Mouse (Mus musculus): Measurements from ENCODE around the gene Olfr339. TPM values are rescaled to one million over a fixed set of nuclear protein-coding genes. Genes with fewer than 3 reads are reported as not detected.
"Not testable (repeated sequence)": the region's sequence is repeated elsewhere in the genome, so short reads cannot be mapped to it uniquely, and the experiment has no call there.

Gene Olfr339
- not detected in 2 replicates for total RNA-seq (2012; rRNA removed)
- total RNA-seq (2014; rRNA removed), result not detected in 2 replicates
- not detected in 2 replicates for polyA plus RNA-seq (2012; ENCODE audit: insufficient read length, low read depth)

GRCm38 (mm10) chr2:36418647-36419046 lies at the start of gene Olfr339:
Olfr339 (plus strand) TSS chr2:36418947.
- in situ Hi-C loops (cut with MboI; ENCODE audit: low pct_ligation_motif_present, low pct_unique_long_range_greater_than_20kb, low sequenced_read_pairs), result no loop called here
- TF ChIP-seq USF2 (conservative IDR thresholded peaks at IDR 0.05; ENCODE audit: low read depth, low read length) (no peak), TBP (conservative IDR thresholded peaks at IDR 0.05; ENCODE audit: low read depth, low read length) (no peak), RAD21 (IDR thresholded peaks at IDR 0.05; ENCODE audit: low read depth, low read length) (no peak), PAX5 (IDR thresholded peaks at IDR 0.05; ENCODE audit: low read length) (no peak), NRF1 (IDR thresholded peaks at IDR 0.05; ENCODE audit: low read depth, low read length) (no peak), TCF12 (IDR thresholded peaks at IDR 0.05; ENCODE audit: low read depth, low read length) (no peak), E2F4 (IDR thresholded peaks at IDR 0.05; ENCODE audit: insufficient replicate concordance, low read depth, low read length) (no peak), ZMIZ1 (IDR thresholded peaks at IDR 0.05; ENCODE audit: low read depth, low read length) (no peak), POLR2A (IDR thresholded peaks at IDR 0.05; ENCODE audit: low read depth, low read length) (no peak), RCOR1 (conservative IDR thresholded peaks at IDR 0.05; ENCODE audit: low read depth, low read length) (no peak), CTCF (conservative IDR thresholded peaks at IDR 0.05 in 1 of 2, IDR thresholded peaks at IDR 0.05 in 1 of 2; ENCODE audit: low read depth in 2 of 2, low read length in 2 of 2) (no peak), BHLHE40 (IDR thresholded peaks at IDR 0.05; ENCODE audit: low read depth, low read length) (no peak), ZC3H11A (IDR thresholded peaks at IDR 0.05; ENCODE audit: low read depth, low read length) (no peak), SMC3 (IDR thresholded peaks at IDR 0.05; ENCODE audit: low read depth, low read length) (no peak), ZKSCAN1 (IDR thresholded peaks at IDR 0.05; ENCODE audit: borderline replicate concordance, low read depth, low read length) (no peak), MAZ (IDR thresholded peaks at IDR 0.05; ENCODE audit: low read depth, low read length) (no peak), MAX (IDR thresholded peaks at IDR 0.05; ENCODE audit: low read length) (no peak)

GRCm38 (mm10) chr2:36373219-36373618 lies 45.5 kb upstream of the Olfr339 start, which contains the start of gene Olfr338:
Olfr338 (plus strand) TSS chr2:36373519.
- H3K4me3 ChIP-seq (replicated peaks in 1 of 3; ENCODE audit: low read depth in 2 of 3, low read length in 2 of 3, poor library complexity in 1 of 3), result no peak within 1 kb of the TSS
- no peak for DNase-seq (ENCODE audit: extremely low read depth)
- H3K27ac ChIP-seq (ENCODE audit: insufficient read depth, low read depth), result no peak within 1 kb of the TSS
- no peaks in the 10 kb centered on the region for H3K36me3 ChIP-seq (replicated peaks in 1 of 2; ENCODE audit: control insufficient read depth in 1 of 2, insufficient read depth in 1 of 2, low read length in 1 of 2)
- H3K27me3 ChIP-seq (replicated peaks), result peaks cover 20% of the 10 kb centered on the region
- dilution Hi-C loops (cut with MboI; ENCODE audit: extremely low pct_ligation_motif_present, extremely low pct_unique_long_range_greater_than_20kb, low sequenced_read_pairs) (no loop called here), in situ Hi-C loops (cut with MboI; ENCODE audit: low pct_ligation_motif_present, low pct_unique_long_range_greater_than_20kb, low sequenced_read_pairs) (no loop called here)
- no peak within 1 kb of the TSS for H3K9ac ChIP-seq (ENCODE audit: insufficient read depth, low read depth)
- no peaks in the 10 kb centered on the region for H3K9me3 ChIP-seq (replicated peaks; ENCODE audit: low read length)
- TF ChIP-seq MAZ (IDR thresholded peaks at IDR 0.05; ENCODE audit: low read depth, low read length), result no peak
- no peak for TF ChIP-seq JUN (IDR thresholded peaks at IDR 0.05; ENCODE audit: insufficient read depth, low read depth, low read length)
- TF ChIP-seq RAD21 (IDR thresholded peaks at IDR 0.05; ENCODE audit: low read depth, low read length), result no peak
- TF ChIP-seq ZC3H11A (IDR thresholded peaks at IDR 0.05; ENCODE audit: low read depth, low read length), result no peak
- TF ChIP-seq JUND (conservative IDR thresholded peaks at IDR 0.05; ENCODE audit: low read depth, low read length), result no peak
- no peak for TF ChIP-seq ZKSCAN1 (IDR thresholded peaks at IDR 0.05; ENCODE audit: borderline replicate concordance, low read depth, low read length)
- TF ChIP-seq CTCF (conservative IDR thresholded peaks at IDR 0.05 in 1 of 2, IDR thresholded peaks at IDR 0.05 in 1 of 2; ENCODE audit: low read depth in 2 of 2, low read length in 2 of 2), result no peak
- no peak for TF ChIP-seq TCF12 (IDR thresholded peaks at IDR 0.05; ENCODE audit: low read depth, low read length)
- no peak for TF ChIP-seq PAX5 (IDR thresholded peaks at IDR 0.05; ENCODE audit: low read length)
- TF ChIP-seq CHD1 (IDR thresholded peaks at IDR 0.05; ENCODE audit: low read depth, low read length), result no peak
- TF ChIP-seq MAX (IDR thresholded peaks at IDR 0.05; ENCODE audit: low read length), result no peak
- TF ChIP-seq HCFC1 (IDR thresholded peaks at IDR 0.05; ENCODE audit: low read depth, low read length), result no peak
- no peak for TF ChIP-seq NRF1 (IDR thresholded peaks at IDR 0.05; ENCODE audit: low read depth, low read length)
- no peak for TF ChIP-seq RCOR1 (conservative IDR thresholded peaks at IDR 0.05; ENCODE audit: low read depth, low read length)
- no peaks in the 10 kb centered on the region for H3K79me2 ChIP-seq (replicated peaks; ENCODE audit: control insufficient read depth, extremely low read depth, insufficient read depth, poor library complexity, severe bottlenecking)
- no peak within 1 kb of the TSS for H3K4me2 ChIP-seq (ENCODE audit: insufficient read depth, low read depth, poor library complexity, severe bottlenecking)
- H3K4me1 ChIP-seq (ENCODE audit: control insufficient read depth in 1 of 2, insufficient read depth in 2 of 2), result no peaks in the 10 kb centered on the region

More at GRCm38 (mm10) chr2:36418647-36419046, at the start of gene Olfr339:
- Histone ChIP-seq H3K79me2 (replicated peaks; ENCODE audit: control insufficient read depth, extremely low read depth, insufficient read depth, poor library complexity, severe bottlenecking) (no peaks in the 10 kb centered on the region), H3K4me2 (ENCODE audit: insufficient read depth, low read depth, poor library complexity, severe bottlenecking) (no peak within 1 kb of the TSS), H3K27me3 (replicated peaks) (peaks cover 45% of the 10 kb centered on the region), H3K4me3 (replicated peaks in 1 of 3; ENCODE audit: low read depth in 2 of 3, low read length in 2 of 3, poor library complexity in 1 of 3) (no peak within 1 kb of the TSS), H3K27ac (ENCODE audit: insufficient read depth, low read depth) (no peak within 1 kb of the TSS), H3K9ac (ENCODE audit: insufficient read depth, low read depth) (no peak within 1 kb of the TSS), H3K9me3 (replicated peaks; ENCODE audit: low read length) (no peaks in the 10 kb centered on the region), H3K4me1 (ENCODE audit: control insufficient read depth in 1 of 2, insufficient read depth in 2 of 2) (no peaks in the 10 kb centered on the region), H3K36me3 (replicated peaks in 1 of 2; ENCODE audit: control insufficient read depth in 1 of 2, insufficient read depth in 1 of 2, low read length in 1 of 2) (no peaks in the 10 kb centered on the region)
- no peak for DNase-seq (ENCODE audit: extremely low read depth)
- dilution Hi-C loops (cut with MboI; ENCODE audit: extremely low pct_ligation_motif_present, extremely low pct_unique_long_range_greater_than_20kb, low sequenced_read_pairs), result no loop called here

GRCm38 (mm10) chr2:36415174-36415573 lies 3.6 kb upstream of the Olfr339 start:
- H3K4me1 ChIP-seq (ENCODE audit: control insufficient read depth in 1 of 2, insufficient read depth in 2 of 2); H3K4me3 ChIP-seq (replicated peaks in 1 of 3; ENCODE audit: low read depth in 2 of 3, low read length in 2 of 3, poor library complexity in 1 of 3); in situ Hi-C loops (cut with MboI; ENCODE audit: low pct_ligation_motif_present, low pct_unique_long_range_greater_than_20kb, low sequenced_read_pairs); H3K4me2 ChIP-seq (ENCODE audit: insufficient read depth, low read depth, poor library complexity, severe bottlenecking); H3K27ac ChIP-seq (ENCODE audit: insufficient read depth, low read depth); DNase-seq (ENCODE audit: extremely low read depth); H3K36me3 ChIP-seq (replicated peaks in 1 of 2; ENCODE audit: control insufficient read depth in 1 of 2, insufficient read depth in 1 of 2, low read length in 1 of 2); H3K79me2 ChIP-seq (replicated peaks; ENCODE audit: control insufficient read depth, extremely low read depth, insufficient read depth, poor library complexity, severe bottlenecking); H3K9me3 ChIP-seq (replicated peaks; ENCODE audit: low read length); dilution Hi-C loops (cut with MboI; ENCODE audit: extremely low pct_ligation_motif_present, extremely low pct_unique_long_range_greater_than_20kb, low sequenced_read_pairs); H3K9ac ChIP-seq (ENCODE audit: insufficient read depth, low read depth): not testable (repeated sequence)
- peaks cover 39% of the 10 kb centered on the region for H3K27me3 ChIP-seq (replicated peaks)
